ENCODE assay signal across 22 mouse cellular contexts in genomic region chr4:138802917-138803316, GRCm38 (mm10). TPM values are rescaled to one million over a fixed set of nuclear protein-coding genes. Genes with fewer than 3 reads are reported as not detected.
"Had no signal": no experiment of that assay in that cellular context is flagged by ENCODE, and none has a peak within 500 bp of the region (broad histone marks: within the 10 kb centered on the region; RNA-seq: fewer than 3 reads in every experiment).

No protein-coding gene starts in this region.

- H3K4me1 ChIP-seq: neural tube, embryonic 12.5 days had no signal

- H3K4me3 ChIP-seq: megakaryocyte, embryonic 14.5 days; midbrain, embryonic 13.5 days; midbrain, embryonic 15.5 days; neural tube, embryonic 12.5 days; stomach, embryonic 15.5 days had no signal

- DNase-seq: lung, adult 18-20 months; lung, embryonic 14.5 days; lung, postnatal 10 days; right cerebral cortex, postnatal 14 days; thymus, adult 2 months; thymus, postnatal 25 days; thymus, postnatal 4 days had no signal

- H3K27ac ChIP-seq: macrophage; midbrain, embryonic 13.5 days; midbrain, embryonic 15.5 days; neural tube, embryonic 12.5 days; stomach, embryonic 15.5 days; stomach, postnatal 0 days had no signal

RNA-seq across cellular contexts. Expression of gene Pla2g2d, which starts 27.4 kb away (rescaled TPM):
- total RNA-seq: megakaryocyte progenitor cell, adult 5-6 weeks; midbrain, postnatal 0 days; monocyte, adult 5-6 weeks; neutrophil, adult 5-6 weeks had no signal
- polyA plus RNA-seq: lung, embryonic 16.5 days; macrophage had no signal

RNA-seq across cellular contexts. Expression of gene Pla2g2f, which starts 45.5 kb away (rescaled TPM):
- total RNA-seq: megakaryocyte progenitor cell, adult 5-6 weeks; monocyte, adult 5-6 weeks; neutrophil, adult 5-6 weeks had no signal
- polyA plus RNA-seq: lung, embryonic 14.5 days; lung, embryonic 16.5 days; macrophage; midbrain, postnatal 0 days; neural tube, embryonic 14.5 days; testis, adult 2 months; urinary bladder, adult 2 months had no signal
